Comparison of ENCODE assay signal across 23 mouse cellular contexts in genomic region chr12:73547646-73548045, GRCm38 (mm10). TPM values are rescaled to one million over a fixed set of nuclear protein-coding genes. Genes with fewer than 3 reads are reported as not detected.
A peak's percentile ranks its signal among the peaks of the same experiment; 100 is the strongest.
DNase-seq lines count a peak whose midpoint lies in the region; ATAC-seq lines count a peak whose summit lies in the region.
"Had no signal": no experiment of that assay in that cellular context is flagged by ENCODE, and none has a peak within 500 bp of the region (broad histone marks: within the 10 kb centered on the region; RNA-seq: fewer than 3 reads in every experiment).

No protein-coding gene starts in this region.

- H3K4me3 ChIP-seq in embryonic facial prominence, embryonic 10.5 days: no peak overlapping the region
- no peak overlapping the region for H3K4me3 ChIP-seq in stomach, embryonic 16.5 days (replicated peaks; ENCODE audit: low read length)
- H3K4me3 ChIP-seq in forebrain, embryonic 14.5 days (ENCODE audit: low read depth, low read length): no peak overlapping the region
- H3K4me3 ChIP-seq in neural tube, embryonic 15.5 days (replicated peaks): no peak overlapping the region
- H3K4me3 ChIP-seq: embryonic facial prominence, embryonic 15.5 days; hindbrain, embryonic 12.5 days; kidney, embryonic 15.5 days; liver, embryonic 15.5 days; midbrain, embryonic 10.5 days had no signal

- no peak overlapping the region for H3K27ac ChIP-seq in embryonic facial prominence, embryonic 10.5 days (replicated peaks)
- H3K27ac ChIP-seq in stomach, embryonic 16.5 days (ENCODE audit: low read length): peak overlapping the region; percentile 81
- no peak overlapping the region for H3K27ac ChIP-seq in forebrain, embryonic 14.5 days (ENCODE audit: low read depth, low read length)
- H3K27ac ChIP-seq in neural tube, embryonic 15.5 days (replicated peaks): no peak overlapping the region
- H3K27ac ChIP-seq: embryonic facial prominence, embryonic 15.5 days; hindbrain, embryonic 12.5 days; kidney, embryonic 15.5 days; liver, embryonic 15.5 days; midbrain, embryonic 10.5 days had no signal

- no peaks in the 10 kb centered on the region for H3K36me3 ChIP-seq in embryonic facial prominence, embryonic 10.5 days (replicated peaks)
- no peaks in the 10 kb centered on the region for H3K36me3 ChIP-seq in stomach, embryonic 16.5 days (ENCODE audit: control insufficient read depth, insufficient read depth, low read length)
- no peaks in the 10 kb centered on the region for H3K36me3 ChIP-seq in forebrain, embryonic 14.5 days (ENCODE audit: control insufficient read depth, insufficient read depth, low read length)
- H3K36me3 ChIP-seq in neural tube, embryonic 15.5 days: no peaks in the 10 kb centered on the region
- H3K36me3 ChIP-seq: embryonic facial prominence, embryonic 15.5 days; hindbrain, embryonic 12.5 days; kidney, embryonic 15.5 days; liver, embryonic 15.5 days; midbrain, embryonic 10.5 days had no signal

- no peak for ATAC-seq in stomach, embryonic 16.5 days (ENCODE audit: insufficient read depth, low FRiP score)
- no peak for ATAC-seq in forebrain, embryonic 14.5 days
- ATAC-seq in neural tube, embryonic 15.5 days (ENCODE audit: low FRiP score): no peak
- ATAC-seq: forebrain, postnatal 0 days; inflammation-experienced regulatory T-cells, adult 6 months had no signal

- H3K4me2 ChIP-seq in stomach, embryonic 16.5 days (ENCODE audit: low read depth, low read length): no peak overlapping the region; the same call in 1 of the 2 replicates
- no peak overlapping the region for H3K4me2 ChIP-seq in forebrain, embryonic 14.5 days (ENCODE audit: low read length)
- H3K4me2 ChIP-seq in neural tube, embryonic 15.5 days: no peak overlapping the region
- H3K4me2 ChIP-seq: embryonic facial prominence, embryonic 15.5 days; hindbrain, embryonic 12.5 days; kidney, embryonic 15.5 days; liver, embryonic 15.5 days had no signal

- WGBS in embryonic facial prominence, embryonic 10.5 days: 40% methylated on average over 10 of the region's 10 CpGs
- WGBS in stomach, embryonic 16.5 days: 32% methylated on average over 10 of the region's 10 CpGs
- 41% methylated on average over 10 of the region's 10 CpGs for WGBS in forebrain, embryonic 14.5 days
- 38% methylated on average over 10 of the region's 10 CpGs for WGBS in neural tube, embryonic 15.5 days

- no peaks in the 10 kb centered on the region for H3K9me3 ChIP-seq in embryonic facial prominence, embryonic 10.5 days
- no peaks in the 10 kb centered on the region for H3K9me3 ChIP-seq in stomach, embryonic 16.5 days (replicated peaks; ENCODE audit: control insufficient read depth, low read length)
- H3K9me3 ChIP-seq in forebrain, embryonic 14.5 days (replicated peaks; ENCODE audit: control insufficient read depth, low read length): no peaks in the 10 kb centered on the region
- no peaks in the 10 kb centered on the region for H3K9me3 ChIP-seq in neural tube, embryonic 15.5 days (replicated peaks)
- H3K9me3 ChIP-seq: embryonic facial prominence, embryonic 15.5 days; hindbrain, embryonic 12.5 days; kidney, embryonic 15.5 days; liver, embryonic 15.5 days; midbrain, embryonic 10.5 days had no signal

- no peak overlapping the region for H3K9ac ChIP-seq in stomach, embryonic 16.5 days (ENCODE audit: low read length)
- H3K9ac ChIP-seq in forebrain, embryonic 14.5 days (ENCODE audit: low read length): no peak overlapping the region
- H3K9ac ChIP-seq in neural tube, embryonic 15.5 days (replicated peaks): no peak overlapping the region
- H3K9ac ChIP-seq: embryonic facial prominence, embryonic 15.5 days; forebrain, postnatal 0 days; hindbrain, embryonic 12.5 days; kidney, embryonic 15.5 days; liver, embryonic 15.5 days had no signal

- peak; percentile 15 for DNase-seq in gastrocnemius, postnatal 10 days
- DNase-seq in gastrocnemius, postnatal 4 days (ENCODE audit: low spot score in 2 of 2): no peak
- peak; percentile 36 for DNase-seq in retina, postnatal 1 day
- no peak for DNase-seq in retina, embryonic 14.5 days (ENCODE audit: low spot score)
- DNase-seq in embryonic facial prominence, embryonic 10.5 days (ENCODE audit: low spot score): peak; percentile 43
- no peak for DNase-seq in forebrain, embryonic 14.5 days (ENCODE audit: low spot score)
- DNase-seq: adrenal gland, postnatal 10 days; B cell, adult 2 months; cerebellum, adult 11 months; cerebellum, postnatal 10 days; forebrain, postnatal 0 days; layer of hippocampus, adult 9-11 months; lung, postnatal 14 days; right cerebral cortex, postnatal 4 days; thymus, adult 2 months had no signal

- H3K4me1 ChIP-seq in embryonic facial prominence, embryonic 10.5 days: peaks cover 47% of the 10 kb centered on the region
- peaks cover 8% of the 10 kb centered on the region for H3K4me1 ChIP-seq in stomach, embryonic 16.5 days (ENCODE audit: control insufficient read depth, insufficient read depth, low read length)
- no peaks in the 10 kb centered on the region for H3K4me1 ChIP-seq in forebrain, embryonic 14.5 days (ENCODE audit: control insufficient read depth, insufficient read depth, low read length)
- H3K4me1 ChIP-seq in neural tube, embryonic 15.5 days: peaks cover 14% of the 10 kb centered on the region

- H3K27me3 ChIP-seq in embryonic facial prominence, embryonic 10.5 days (replicated peaks; ENCODE audit: low read depth, poor library complexity, severe bottlenecking): peaks cover 89% of the 10 kb centered on the region
- peaks cover 42% of the 10 kb centered on the region for H3K27me3 ChIP-seq in stomach, embryonic 16.5 days (ENCODE audit: control insufficient read depth, insufficient read depth, low read length)
- peaks cover 50% of the 10 kb centered on the region for H3K27me3 ChIP-seq in forebrain, embryonic 14.5 days (replicated peaks; ENCODE audit: control insufficient read depth, insufficient read depth, low read length)
- H3K27me3 ChIP-seq in neural tube, embryonic 15.5 days (replicated peaks): peaks cover 80% of the 10 kb centered on the region

RNA-seq across cellular contexts. Expression of gene Tmem30b, which starts 1.5 kb away (rescaled TPM):
- 1 to 10 TPM; 1.2 to 1.4 TPM for total RNA-seq in gastrocnemius, postnatal 10 days (2021)
- 1 to 10 TPM; 2.0 to 2.2 TPM for total RNA-seq in gastrocnemius, postnatal 4 days (2021)
- polyA plus RNA-seq in embryonic facial prominence, embryonic 10.5 days (2016; fragmentation: Nextera tagmentation; extraction: Ambion mirVana): 8.1 and 11.0 TPM in 2 replicates
- polyA plus RNA-seq in stomach, embryonic 16.5 days (2015; fragmentation: Nextera tagmentation; extraction: Ambion mirVana): 38.6 and 42.7 TPM in 2 replicates
- 0.11 and 0.23 TPM in 2 replicates for polyA plus RNA-seq in forebrain, embryonic 14.5 days (2014; fragmentation: Nextera tagmentation; extraction: Ambion mirVana)
- polyA plus RNA-seq in neural tube, embryonic 15.5 days (2015; fragmentation: Nextera tagmentation; extraction: Ambion mirVana): 0.52 and 5.4 TPM in 2 replicates

RNA-seq across cellular contexts. Expression of gene Prkch, which starts 37.0 kb away (rescaled TPM):
- total RNA-seq in gastrocnemius, postnatal 10 days (2021): 10 to 100 TPM; 10.8 to 13.0 TPM
- 10 to 100 TPM; 11.3 to 11.8 TPM for total RNA-seq in gastrocnemius, postnatal 4 days (2021)
- polyA plus RNA-seq in embryonic facial prominence, embryonic 10.5 days (2016; fragmentation: Nextera tagmentation; extraction: Ambion mirVana): 6.7 and 6.9 TPM in 2 replicates
- 9.8 and 11.0 TPM in 2 replicates for polyA plus RNA-seq in stomach, embryonic 16.5 days (2015; fragmentation: Nextera tagmentation; extraction: Ambion mirVana)
- 4.7 and 6.7 TPM in 2 replicates for polyA plus RNA-seq in forebrain, embryonic 14.5 days (2014; fragmentation: Nextera tagmentation; extraction: Ambion mirVana)
- 9.2 and 15.5 TPM in 2 replicates for polyA plus RNA-seq in neural tube, embryonic 15.5 days (2015; fragmentation: Nextera tagmentation; extraction: Ambion mirVana)

Comparison
In these comparisons a context has a peak if more than half of its experiments do, and no peak if none do; other contexts are left out.
1. DNase-seq: peak in gastrocnemius, postnatal 10 days (single experiment), retina, postnatal 1 day (single experiment) and embryonic facial prominence, embryonic 10.5 days (single experiment); none in gastrocnemius, postnatal 4 days (0 of 2), retina, embryonic 14.5 days (single experiment) and forebrain, embryonic 14.5 days (single experiment).